Mouse (Mus musculus): ENCODE measurements around the gene Crygc. TPM values are rescaled to one million over a fixed set of nuclear protein-coding genes. Genes with fewer than 3 reads are reported as not detected.

Crygc gene
- total and polyA plus RNA-seq, 3 experiments = not detected

- DNase-seq (ENCODE audit: extremely low read depth) = no peak
- Histone ChIP-seq H3K9me3 (replicated peaks; ENCODE audit: low read length) (no peaks in the 10 kb centered on the region), H3K9ac (ENCODE audit: insufficient read depth, low read depth) (no peak within 1 kb of the TSS), H3K36me3 (replicated peaks in 1 of 2; ENCODE audit: control insufficient read depth in 1 of 2, insufficient read depth in 1 of 2, low read length in 1 of 2) (no peaks in the 10 kb centered on the region), H3K4me2 (ENCODE audit: insufficient read depth, low read depth, poor library complexity, severe bottlenecking) (no peak within 1 kb of the TSS), H3K27me3 (replicated peaks) (no peaks in the 10 kb centered on the region), H3K4me3 (replicated peaks in 1 of 3; ENCODE audit: low read depth in 2 of 3, low read length in 2 of 3, poor library complexity in 1 of 3) (no peak within 1 kb of the TSS), H3K79me2 (replicated peaks; ENCODE audit: control insufficient read depth, extremely low read depth, insufficient read depth, poor library complexity, severe bottlenecking) (no peaks in the 10 kb centered on the region), H3K27ac (ENCODE audit: insufficient read depth, low read depth) (no peak within 1 kb of the TSS), H3K4me1 (ENCODE audit: control insufficient read depth in 1 of 2, insufficient read depth in 2 of 2) (no peaks in the 10 kb centered on the region; a peak in 1 of 4 replicates)
- dilution Hi-C loops (cut with MboI; ENCODE audit: extremely low pct_ligation_motif_present, extremely low pct_unique_long_range_greater_than_20kb, low sequenced_read_pairs) (no loop called here), in situ Hi-C loops (cut with MboI; ENCODE audit: low pct_ligation_motif_present, low pct_unique_long_range_greater_than_20kb, low sequenced_read_pairs) (no loop called here)
- no peak for TF ChIP-seq CTCF (conservative IDR thresholded peaks at IDR 0.05 in 1 of 2, IDR thresholded peaks at IDR 0.05 in 1 of 2; ENCODE audit: low read depth in 2 of 2, low read length in 2 of 2)
- no peak for TF ChIP-seq ZMIZ1 (IDR thresholded peaks at IDR 0.05; ENCODE audit: low read depth, low read length)
- TF ChIP-seq NRF1 (IDR thresholded peaks at IDR 0.05; ENCODE audit: low read depth, low read length) = no peak
- no peak for TF ChIP-seq KAT2A (IDR thresholded peaks at IDR 0.05; ENCODE audit: insufficient replicate concordance, low read length)
- no peak for TF ChIP-seq SMC3 (IDR thresholded peaks at IDR 0.05; ENCODE audit: low read depth, low read length)
- TF ChIP-seq MAX (IDR thresholded peaks at IDR 0.05; ENCODE audit: low read length) = no peak
- TF ChIP-seq ZC3H11A (IDR thresholded peaks at IDR 0.05; ENCODE audit: low read depth, low read length) = no peak
- no peak for TF ChIP-seq USF2 (conservative IDR thresholded peaks at IDR 0.05; ENCODE audit: low read depth, low read length)
- no peak for TF ChIP-seq ETS1 (conservative IDR thresholded peaks at IDR 0.05; ENCODE audit: low read depth, low read length)
- no peak for TF ChIP-seq POLR2A (IDR thresholded peaks at IDR 0.05; ENCODE audit: low read depth, low read length)
- no peak for TF ChIP-seq GABPA (IDR thresholded peaks at IDR 0.05; ENCODE audit: insufficient replicate concordance, low read depth, low read length)
- TF ChIP-seq E2F4 (IDR thresholded peaks at IDR 0.05; ENCODE audit: insufficient replicate concordance, low read depth, low read length) = no peak
- TF ChIP-seq MYC (IDR thresholded peaks at IDR 0.05; ENCODE audit: low read depth, low read length) = no peak
- no peak for TF ChIP-seq MXI1 (IDR thresholded peaks at IDR 0.05; ENCODE audit: low read depth, low read length)
- no peak for TF ChIP-seq MAFK (IDR thresholded peaks at IDR 0.05; ENCODE audit: insufficient replicate concordance, low read length)
Observed at GRCm38 (mm10) chr1:65032641-65033040, 40.8 kb downstream of the Crygc start, which contains the start of gene Akr1cl. TSS of gene Akr1cl (minus strand) at chr1:65032759.

GRCm38 (mm10) chr1:65028206-65028605, 45.3 kb downstream of the Crygc start:
- H3K27me3 ChIP-seq (replicated peaks) = no peaks in the 10 kb centered on the region
- dilution Hi-C loops (cut with MboI; ENCODE audit: extremely low pct_ligation_motif_present, extremely low pct_unique_long_range_greater_than_20kb, low sequenced_read_pairs) = no loop called here
- H3K79me2 ChIP-seq (replicated peaks; ENCODE audit: control insufficient read depth, extremely low read depth, insufficient read depth, poor library complexity, severe bottlenecking) = no peaks in the 10 kb centered on the region
- H3K4me2 ChIP-seq (ENCODE audit: insufficient read depth, low read depth, poor library complexity, severe bottlenecking) = no peak overlapping the region
- H3K4me3 ChIP-seq (replicated peaks in 1 of 3; ENCODE audit: low read depth in 2 of 3, low read length in 2 of 3, poor library complexity in 1 of 3) = no peak overlapping the region
- H3K9me3 ChIP-seq (replicated peaks; ENCODE audit: low read length) = no peaks in the 10 kb centered on the region
- H3K27ac ChIP-seq (ENCODE audit: insufficient read depth, low read depth) = no peak overlapping the region
- TF ChIP-seq USF1 (IDR thresholded peaks at IDR 0.05; ENCODE audit: low read depth, low read length) = no peak
- no peak for TF ChIP-seq GABPA (IDR thresholded peaks at IDR 0.05; ENCODE audit: insufficient replicate concordance, low read depth, low read length)
- TF ChIP-seq KAT2A (IDR thresholded peaks at IDR 0.05; ENCODE audit: insufficient replicate concordance, low read length) = no peak
- TF ChIP-seq SMC3 (IDR thresholded peaks at IDR 0.05; ENCODE audit: low read depth, low read length) = no peak
- no peaks in the 10 kb centered on the region for H3K36me3 ChIP-seq (replicated peaks in 1 of 2; ENCODE audit: control insufficient read depth in 1 of 2, insufficient read depth in 1 of 2, low read length in 1 of 2)
- no peaks in the 10 kb centered on the region for H3K4me1 ChIP-seq (ENCODE audit: control insufficient read depth in 1 of 2, insufficient read depth in 2 of 2)
- in situ Hi-C loops (cut with MboI; ENCODE audit: low pct_ligation_motif_present, low pct_unique_long_range_greater_than_20kb, low sequenced_read_pairs) = no loop called here
- no peak overlapping the region for H3K9ac ChIP-seq (ENCODE audit: insufficient read depth, low read depth)
- DNase-seq (ENCODE audit: extremely low read depth) = no peak

Other genes with a start within 250 kb of the Crygc start
- 14.1 and 14.6 TPM in 2 replicates for gene Plekhm3, start 116.9 kb downstream of the Crygc start, total RNA-seq (2012; rRNA removed)
- gene Plekhm3, start 116.9 kb downstream of the Crygc start, total RNA-seq (2014; rRNA removed) = 9.5 and 9.9 TPM in 2 replicates
- gene Plekhm3, start 116.9 kb downstream of the Crygc start, polyA plus RNA-seq (2012; ENCODE audit: insufficient read length, low read depth) = 11.3 and 13.0 TPM in 2 replicates
- gene Akr1cl, start 40.9 kb downstream of the Crygc start, total RNA-seq (2012; rRNA removed) = not detected in 2 replicates
- not detected in 2 replicates for gene Akr1cl, start 40.9 kb downstream of the Crygc start, total RNA-seq (2014; rRNA removed)
- not detected in 2 replicates for gene Akr1cl, start 40.9 kb downstream of the Crygc start, polyA plus RNA-seq (2012; ENCODE audit: insufficient read length, low read depth)
- gene Cryge, start 22.5 kb downstream of the Crygc start, total RNA-seq (2012; rRNA removed) = not detected in 2 replicates
- not detected in 2 replicates for gene Cryge, start 22.5 kb downstream of the Crygc start, total RNA-seq (2014; rRNA removed)
- not detected in 2 replicates for gene Cryge, start 22.5 kb downstream of the Crygc start, polyA plus RNA-seq (2012; ENCODE audit: insufficient read length, low read depth)
- not detected in 2 replicates for gene Crygd, start 10.2 kb downstream of the Crygc start, total RNA-seq (2012; rRNA removed)
- gene Crygd, start 10.2 kb downstream of the Crygc start, total RNA-seq (2014; rRNA removed) = not detected in 2 replicates
- not detected in 2 replicates for gene Crygd, start 10.2 kb downstream of the Crygc start, polyA plus RNA-seq (2012; ENCODE audit: insufficient read length, low read depth)
- gene Crygb, start 8.6 kb upstream of the Crygc start, total RNA-seq (2012; rRNA removed) = not detected in 2 replicates
- not detected in 2 replicates for gene Crygb, start 8.6 kb upstream of the Crygc start, total RNA-seq (2014; rRNA removed)
- gene Crygb, start 8.6 kb upstream of the Crygc start, polyA plus RNA-seq (2012; ENCODE audit: insufficient read length, low read depth) = not detected in 2 replicates
- not detected in 2 replicates for gene Cryga, start 29.7 kb upstream of the Crygc start, total RNA-seq (2012; rRNA removed)
- not detected in 2 replicates for gene Cryga, start 29.7 kb upstream of the Crygc start, total RNA-seq (2014; rRNA removed)
- not detected in 2 replicates for gene Cryga, start 29.7 kb upstream of the Crygc start, polyA plus RNA-seq (2012; ENCODE audit: insufficient read length, low read depth)
- not detected in 2 replicates for gene Gm28845, start 45.9 kb upstream of the Crygc start, total RNA-seq (2012; rRNA removed)
- gene Gm28845, start 45.9 kb upstream of the Crygc start, total RNA-seq (2014; rRNA removed) = not detected in 2 replicates
- gene Gm28845, start 45.9 kb upstream of the Crygc start, polyA plus RNA-seq (2012; ENCODE audit: insufficient read length, low read depth) = not detected in 2 replicates
- not detected in 2 replicates for gene D630023F18Rik, start 49.5 kb upstream of the Crygc start, total RNA-seq (2012; rRNA removed)
- gene D630023F18Rik, start 49.5 kb upstream of the Crygc start, total RNA-seq (2014; rRNA removed) = 0.13 and 0.18 TPM in 2 replicates
- gene D630023F18Rik, start 49.5 kb upstream of the Crygc start, polyA plus RNA-seq (2012; ENCODE audit: insufficient read length, low read depth) = 0.17 TPM in 1 of 2 replicates, not detected in the other
- gene Idh1, start 112.8 kb upstream of the Crygc start, total RNA-seq (2012; rRNA removed) = 8.1 and 9.3 TPM in 2 replicates
- gene Idh1, start 112.8 kb upstream of the Crygc start, total RNA-seq (2014; rRNA removed) = 20.6 and 23.4 TPM in 2 replicates
- 11.1 and 11.2 TPM in 2 replicates for gene Idh1, start 112.8 kb upstream of the Crygc start, polyA plus RNA-seq (2012; ENCODE audit: insufficient read length, low read depth)
- 14.5 and 14.8 TPM in 2 replicates for gene Pikfyve, start 113.0 kb upstream of the Crygc start, total RNA-seq (2012; rRNA removed)
- gene Pikfyve, start 113.0 kb upstream of the Crygc start, total RNA-seq (2014; rRNA removed) = 25.5 and 26.7 TPM in 2 replicates
- 12.6 and 14.5 TPM in 2 replicates for gene Pikfyve, start 113.0 kb upstream of the Crygc start, polyA plus RNA-seq (2012; ENCODE audit: insufficient read length, low read depth)
- gene Pth2r, start 208.4 kb upstream of the Crygc start, total RNA-seq (2012; rRNA removed) = not detected in 2 replicates
- gene Pth2r, start 208.4 kb upstream of the Crygc start, total RNA-seq (2014; rRNA removed) = not detected in 2 replicates
- gene Pth2r, start 208.4 kb upstream of the Crygc start, polyA plus RNA-seq (2012; ENCODE audit: insufficient read length, low read depth) = not detected in 2 replicates